Mouse (Mus musculus) MEL (cell line): Measurements from ENCODE around the gene Flot2.

Experiments used
- CTCF ChIP-seq, 3 experiments: IDR thresholded peaks in 2 of 3; conservative IDR thresholded peaks in 1 of 3; 2 replicates each; pipeline ENCODE4 v1.5.1; 2011 to 2012; ENCODE audit warnings: low read length in 3 of 3, low read depth in 2 of 3, mild to moderate bottlenecking in 2 of 3, improper control_type of control experiment in 1 of 3, inconsistent platforms in 1 of 3, mixed read lengths in 1 of 3, moderate library complexity in 1 of 3; ENCODE audit not compliant: control insufficient read depth in 1 of 3, insufficient read depth in 1 of 3, poor library complexity in 1 of 3, severe bottlenecking in 1 of 3
- GATA1 ChIP-seq: IDR thresholded peaks from 2 replicates; pipeline ENCODE4 v1.6.1; 2011; ENCODE audit warnings: low read depth, low read length, improper control_type of control experiment
- HCFC1 ChIP-seq: IDR thresholded peaks from 2 replicates; pipeline ENCODE4 v1.6.1; 2012; ENCODE audit warnings: low read depth, mild to moderate bottlenecking, inconsistent platforms, low read length, improper control_type of control experiment, moderate library complexity
- KAT2A ChIP-seq: conservative IDR thresholded peaks from 2 replicates; pipeline ENCODE4 v1.6.1; 2012; ENCODE audit warnings: low read depth, low read length, improper control_type of control experiment, inconsistent platforms
- MAX ChIP-seq: IDR thresholded peaks from 2 replicates; pipeline ENCODE4 v1.6.1; 2011; ENCODE audit warnings: low read length, improper control_type of control experiment
- MXI1 ChIP-seq: IDR thresholded peaks from 2 replicates; pipeline ENCODE4 v1.6.1; 2011; ENCODE audit warnings: mild to moderate bottlenecking, low read depth, low read length, improper control_type of control experiment
- MYB ChIP-seq: IDR thresholded peaks from 2 replicates; pipeline ENCODE4 v1.6.1; 2011; ENCODE audit warnings: mild to moderate bottlenecking, low read depth, low read length, improper control_type of control experiment
- POLR2A ChIP-seq, 2 experiments: IDR thresholded peaks; 2 replicates each; pipeline ENCODE4 v1.6.1; 2011 to 2012; ENCODE audit warnings: low read length in 2 of 2, mild to moderate bottlenecking in 2 of 2, control low read depth in 1 of 2, improper control_type of control experiment in 1 of 2, low read depth in 1 of 2, moderate library complexity in 1 of 2; ENCODE audit not compliant: control insufficient read depth in 1 of 2, insufficient read depth in 1 of 2, poor library complexity in 1 of 2
- SIN3A ChIP-seq: IDR thresholded peaks from 2 replicates; pipeline ENCODE4 v1.6.1; 2012; ENCODE audit warnings: low read length, improper control_type of control experiment, inconsistent platforms
- UBTF ChIP-seq: IDR thresholded peaks from 2 replicates; pipeline ENCODE4 v1.6.1; 2012; ENCODE audit warnings: low read depth, mild to moderate bottlenecking, inconsistent platforms, low read length, improper control_type of control experiment, moderate library complexity, borderline replicate concordance; ENCODE audit not compliant: insufficient read depth
- USF1 ChIP-seq: IDR thresholded peaks from 2 replicates; pipeline ENCODE4 v1.6.1; 2014; ENCODE audit warnings: low read depth, mild to moderate bottlenecking, inconsistent platforms, low read length, improper control_type of control experiment, moderate library complexity
- ZNF384 ChIP-seq: IDR thresholded peaks from 2 replicates; pipeline ENCODE4 v1.6.1; 2012; ENCODE audit warnings: low read depth, mild to moderate bottlenecking, inconsistent platforms, low read length, improper control_type of control experiment

- TF ChIP-seq CTCF (IDR thresholded peaks at IDR 0.05 in 2 of 3, conservative IDR thresholded peaks at IDR 0.05 in 1 of 3; ENCODE audit: control insufficient read depth in 1 of 3, insufficient read depth in 1 of 3, low read depth in 2 of 3, low read length in 3 of 3, poor library complexity in 1 of 3, severe bottlenecking in 1 of 3), result no peak
- peak; percentile 36 for TF ChIP-seq USF1
- TF ChIP-seq MXI1, result peak; percentile 96
- TF ChIP-seq GATA1, result no peak
- TF ChIP-seq UBTF, result no peak
- peak; percentile 76 for TF ChIP-seq MAX
- TF ChIP-seq POLR2A (IDR thresholded peaks at IDR 0.05; ENCODE audit: control insufficient read depth in 1 of 2, insufficient read depth in 1 of 2, low read depth in 1 of 2, low read length in 2 of 2, poor library complexity in 1 of 2), result peak; percentile 93 to 97
- peak; percentile 99 for TF ChIP-seq SIN3A
- TF ChIP-seq KAT2A, result peak; percentile 86
- TF ChIP-seq MYB, result peak; percentile 23; the same call in 1 of the 2 replicates
- no peak for TF ChIP-seq ZNF384
- peak; percentile 95 for TF ChIP-seq HCFC1
Measured at GRCm38 (mm10) chr11:78079961-78080921, 42.5 kb downstream of the Flot2 start, which contains the start of gene Eral1.
